Mouse (Mus musculus): ENCODE measurements around the gene Usp46.
"Not testable (repeated sequence)": the region's sequence is repeated elsewhere in the genome, so short reads cannot be mapped to it uniquely, and the experiment has no call there.

The Usp46 gene

GRCm38 (mm10) chr5:74067831-74068713, at the start of gene Usp46:
Gene Usp46 (minus strand): TSS chr5:74068431.
- DNase-seq (ENCODE audit: low spot score), result peak; percentile 59

DNA sequence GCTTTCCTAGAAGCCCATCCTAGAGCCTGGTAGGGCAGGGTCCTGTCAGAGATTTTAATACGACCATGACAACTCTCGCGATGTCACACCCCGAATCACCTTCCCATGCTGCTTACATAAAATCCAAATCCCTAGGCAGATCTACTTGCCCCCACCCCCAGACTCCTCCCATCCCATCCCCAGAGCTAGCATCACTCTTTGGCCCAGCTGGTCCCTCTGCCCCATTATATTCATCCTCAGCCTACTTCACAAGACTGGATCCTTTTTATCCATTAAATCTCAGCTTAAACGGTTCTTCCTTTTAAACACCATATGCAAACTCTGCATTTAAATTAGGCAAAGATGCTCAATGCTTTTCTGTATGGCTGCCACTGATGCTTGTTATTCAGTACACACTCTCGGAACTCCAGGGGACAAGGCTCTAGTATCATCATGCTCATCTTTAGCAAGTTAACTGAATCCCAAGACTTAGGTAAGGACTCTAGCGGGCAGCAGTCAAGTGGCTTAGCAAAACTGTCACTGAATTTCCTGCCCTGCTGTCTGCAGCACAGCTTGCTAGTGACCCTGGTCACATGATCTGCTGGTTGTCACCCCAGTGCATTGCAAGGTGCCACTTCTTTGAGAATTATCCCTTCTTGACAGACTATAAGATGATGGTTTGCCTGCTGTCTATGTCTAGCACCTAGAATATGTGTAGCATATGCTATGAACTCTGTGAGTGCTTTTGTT, 45.9 kb upstream of the Usp46 start:
- no peak for DNase-seq (ENCODE audit: low spot score)

GRCm38 (mm10) chr5:74105445-74105844, 37.2 kb upstream of the Usp46 start:
- no peak for DNase-seq (ENCODE audit: low spot score)

- DNase-seq (ENCODE audit: low spot score), result no peak
Observed at GRCm38 (mm10) chr5:74101761-74102160, 33.5 kb upstream of the Usp46 start.

GRCm38 (mm10) chr5:74099046-74099445, 30.8 kb upstream of the Usp46 start:
- no peak for DNase-seq (ENCODE audit: low spot score)

DNA sequence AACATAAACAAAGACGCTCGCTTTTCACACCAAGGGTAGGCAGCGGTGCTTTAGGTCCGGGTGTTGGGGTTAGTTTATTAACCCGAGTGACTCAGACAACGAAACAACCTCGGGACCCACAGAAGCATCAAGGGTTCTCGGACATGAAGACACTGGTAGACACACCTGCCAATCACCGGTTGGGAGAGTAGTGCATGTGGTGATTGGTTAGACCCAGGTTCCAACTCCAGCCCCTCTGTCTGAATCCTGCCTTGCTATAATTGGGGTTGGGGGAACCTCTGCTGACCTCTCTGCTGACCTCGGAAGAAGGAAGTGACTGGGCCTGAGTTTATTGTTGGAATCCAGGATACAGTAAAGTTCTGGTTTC, 29.6 kb upstream of the Usp46 start:
- no peak for DNase-seq (ENCODE audit: low spot score)

DNA sequence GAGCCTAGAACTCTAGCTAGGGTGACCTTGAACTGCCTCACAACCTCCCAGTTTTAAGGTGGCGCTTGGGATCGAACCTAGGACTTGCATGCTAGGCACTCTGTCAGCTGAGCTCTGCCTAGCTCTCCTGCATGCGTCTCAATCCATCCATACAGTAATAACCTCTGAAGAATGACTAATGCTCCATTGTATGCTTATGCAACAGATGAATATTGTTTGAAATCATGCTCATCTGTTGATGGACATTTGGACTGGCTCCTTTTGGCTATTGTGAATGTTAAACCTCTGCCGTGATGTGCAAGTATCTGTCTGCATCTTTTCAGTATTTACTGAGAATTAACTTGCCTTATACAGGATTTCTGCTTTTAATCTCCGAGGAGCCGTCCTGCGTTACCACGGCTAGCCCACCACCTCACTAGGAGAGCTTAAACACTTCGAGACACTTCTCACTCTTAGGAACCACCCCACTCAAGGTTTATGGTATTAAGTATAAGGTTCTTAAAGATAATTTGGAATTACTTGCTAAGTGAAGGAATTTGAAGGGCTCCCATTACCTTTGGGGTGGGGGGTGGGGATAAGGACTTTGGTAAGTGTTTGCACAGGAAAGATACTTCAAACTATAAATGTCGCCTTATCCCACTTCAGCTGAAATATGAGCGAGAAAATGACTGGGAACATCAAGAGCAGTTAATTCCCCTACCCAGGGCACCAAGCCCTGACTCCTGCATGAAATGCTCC, 29.1 kb upstream of the Usp46 start:
- no peak for DNase-seq (ENCODE audit: low spot score)

DNA sequence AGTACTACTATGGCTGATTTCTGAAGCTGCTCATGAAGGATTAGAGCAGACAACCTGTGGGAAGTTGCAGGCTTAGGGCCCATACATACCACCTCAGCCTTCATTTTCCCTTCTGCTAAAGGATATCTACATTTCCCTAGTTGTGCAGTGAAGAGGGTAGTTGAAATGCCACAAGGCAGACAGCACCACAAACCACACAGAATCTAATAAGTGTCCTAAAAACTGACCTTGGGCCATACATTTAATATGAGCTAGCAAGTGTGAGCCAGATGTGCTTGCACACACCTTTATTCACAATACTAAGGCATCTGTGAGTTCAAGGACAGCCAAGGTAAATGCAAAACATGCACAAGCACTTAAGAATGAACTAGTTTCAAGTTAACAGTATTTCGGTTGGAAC, 27.8 kb upstream of the Usp46 start:
- DNase-seq (ENCODE audit: low spot score), result no peak

- no peak for DNase-seq (ENCODE audit: low spot score)
Observed at GRCm38 (mm10) chr5:74095611-74096010, 27.4 kb upstream of the Usp46 start.

GRCm38 (mm10) chr5:74094841-74095437, 26.7 kb upstream of the Usp46 start:
- DNase-seq (ENCODE audit: low spot score), result no peak

DNA sequence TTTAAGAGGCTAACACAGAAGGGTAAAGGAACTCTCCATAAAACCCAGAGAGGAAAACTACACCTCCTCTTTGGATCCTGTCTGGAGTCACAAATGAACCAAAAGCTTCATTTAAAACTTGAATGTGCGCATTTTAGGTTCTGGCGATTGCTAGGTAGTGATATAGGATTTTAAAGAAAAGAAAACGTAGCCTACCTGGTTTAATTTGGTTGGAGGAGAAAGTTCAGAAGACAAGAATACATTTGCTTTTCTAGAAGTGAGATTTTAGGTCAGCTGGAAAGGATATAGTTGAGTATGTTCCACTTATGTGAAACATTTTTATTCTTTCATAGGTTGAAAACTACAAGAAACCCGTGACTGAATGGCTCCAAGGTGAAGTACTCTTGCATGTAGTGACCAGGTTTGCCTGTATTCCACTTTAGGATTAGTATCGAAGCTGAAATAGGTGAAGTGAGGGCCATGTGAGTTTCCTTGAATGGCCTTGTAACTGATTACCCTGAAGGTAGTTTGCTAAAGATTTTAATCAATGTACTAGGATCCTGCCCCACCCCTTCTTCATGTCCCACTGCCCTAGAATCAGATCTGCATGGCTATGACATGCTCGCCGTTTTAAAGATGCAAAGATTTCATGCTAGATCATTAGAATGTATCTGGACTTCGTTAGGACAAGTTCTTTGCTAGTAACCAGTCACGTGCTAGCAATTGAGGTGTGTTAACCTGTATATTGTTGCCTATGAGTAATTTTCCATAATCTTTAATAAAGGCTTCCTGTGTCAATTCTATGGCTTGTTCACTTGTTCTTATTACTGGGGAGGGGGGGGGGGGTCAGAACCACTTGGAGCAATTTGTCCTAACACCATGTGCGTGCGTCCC, 25.6 kb upstream of the Usp46 start:
- DNase-seq (ENCODE audit: low spot score), result no peak

DNA sequence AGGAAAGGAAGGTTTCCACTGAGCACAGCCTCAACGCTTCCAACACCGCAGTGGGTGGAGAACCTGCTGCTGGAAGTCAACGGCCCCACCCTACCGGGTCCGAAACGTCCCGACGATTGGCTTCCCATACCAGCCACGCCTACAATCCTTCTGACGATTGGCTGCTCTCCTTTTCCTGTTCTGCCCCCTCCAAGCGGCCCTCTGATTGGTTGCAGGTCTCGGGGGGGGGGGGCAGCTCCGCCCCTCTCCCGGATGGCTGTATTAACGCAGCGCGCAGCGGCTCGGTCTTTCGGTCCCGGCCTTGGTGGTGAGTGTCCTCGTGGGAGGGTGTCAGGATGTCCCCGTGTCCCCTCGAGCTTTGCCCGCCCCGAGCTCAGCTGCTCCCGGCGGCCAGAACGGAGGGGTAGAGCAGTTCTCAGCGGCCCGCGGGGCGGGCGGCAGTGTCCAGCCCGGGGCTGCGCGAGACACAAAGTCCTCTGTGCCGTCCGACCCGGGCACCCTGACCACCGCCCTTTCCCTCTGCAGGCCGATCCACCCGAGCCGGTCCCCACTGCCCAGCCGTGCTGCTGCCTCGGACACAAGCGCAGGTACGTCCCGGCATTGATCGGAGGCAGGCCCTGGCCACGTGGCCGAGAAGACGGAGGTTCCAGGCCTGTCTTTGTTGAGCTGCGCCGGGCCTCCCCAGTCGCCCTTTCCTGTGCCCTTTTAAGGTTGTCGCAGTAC, 24.8 kb upstream of the Usp46 start:
- peak; percentile 92 for DNase-seq (ENCODE audit: low spot score)

- no peak for DNase-seq (ENCODE audit: low spot score)
Observed at GRCm38 (mm10) chr5:74092481-74092832, 24.2 kb upstream of the Usp46 start.

DNA sequence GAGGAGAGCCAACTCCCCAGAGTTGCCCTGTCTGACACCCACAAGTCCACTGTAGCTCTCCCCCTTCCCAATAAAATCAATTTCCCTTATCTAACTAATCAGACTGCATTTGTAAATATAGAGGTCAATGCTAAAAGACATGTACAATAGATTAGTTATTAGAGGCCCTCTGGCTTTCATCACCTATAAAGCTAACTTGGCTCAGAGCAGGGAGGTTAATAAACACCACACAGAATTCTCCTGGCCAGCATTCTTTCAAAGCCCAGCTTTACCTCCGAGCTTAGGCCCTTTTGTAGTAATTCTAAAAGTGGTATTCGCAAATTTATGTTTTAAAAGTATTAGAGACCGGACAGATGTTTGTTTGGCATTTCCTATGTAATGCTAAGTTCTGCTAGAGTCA, 21.4 kb upstream of the Usp46 start:
- DNase-seq (ENCODE audit: low spot score), result no peak

DNA sequence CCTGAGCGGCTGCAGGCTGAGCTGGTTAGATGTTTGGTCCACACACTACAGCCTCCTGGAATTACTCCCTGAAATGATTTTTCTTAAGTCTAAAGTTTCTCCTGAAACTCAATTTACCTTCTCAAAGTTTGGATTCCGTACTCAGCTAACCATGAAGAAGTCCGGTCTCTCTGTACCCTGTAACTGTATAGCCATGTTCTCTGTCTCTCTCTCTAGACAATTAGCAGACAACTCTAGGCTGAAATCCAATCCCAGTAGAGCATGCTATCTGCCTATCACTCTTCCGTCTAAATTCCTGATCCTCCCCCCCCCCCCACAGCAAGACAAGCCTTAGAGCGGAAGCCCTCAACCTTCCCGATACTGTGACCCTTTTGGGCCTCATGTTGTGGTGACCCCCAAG, 13.5 kb upstream of the Usp46 start:
- no peak for DNase-seq (ENCODE audit: low spot score)

- DNase-seq (ENCODE audit: low spot score), result no peak
Observed at GRCm38 (mm10) chr5:74078861-74079615, 10.8 kb upstream of the Usp46 start.

- no peak for DNase-seq (ENCODE audit: low spot score)
Observed at GRCm38 (mm10) chr5:74078400-74078799, 10.2 kb upstream of the Usp46 start.

GRCm38 (mm10) chr5:74077959-74078358, 9.7 kb upstream of the Usp46 start:
- no peak for DNase-seq (ENCODE audit: low spot score)

- no peak for DNase-seq (ENCODE audit: low spot score)
Observed at GRCm38 (mm10) chr5:74076759-74077158, 8.5 kb upstream of the Usp46 start.

- DNase-seq (ENCODE audit: low spot score), result not testable (repeated sequence)
Observed at GRCm38 (mm10) chr5:74070564-74070963, 2.3 kb upstream of the Usp46 start.

Measured in T-cell, adult 2 months (primary cell).